Mouse (Mus musculus): ENCODE data around the gene Ttyh3.

Ttyh3 gene

DNA sequence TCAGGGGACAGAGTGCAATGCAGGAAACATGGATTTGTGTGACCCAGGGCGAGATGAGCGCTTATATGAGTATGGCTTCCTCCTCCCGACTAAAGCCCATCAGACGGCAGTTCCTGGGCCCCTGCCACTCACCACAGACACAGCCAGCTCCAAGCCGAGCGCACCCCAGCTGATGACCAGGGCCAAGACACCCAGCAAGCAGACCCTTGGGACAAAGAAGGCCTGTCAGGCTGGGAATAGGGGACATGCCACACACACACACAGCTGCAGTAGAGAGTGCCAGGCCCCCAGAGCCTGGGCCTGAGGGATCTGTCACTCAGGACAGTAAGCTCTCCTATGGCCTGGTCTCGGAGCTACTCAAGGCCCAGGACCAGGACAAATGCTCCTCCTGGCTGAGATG is 15.4 kb downstream of the Ttyh3 start:
- 52% methylated on average over 7 of the region's 7 CpGs for WGBS

DNA sequence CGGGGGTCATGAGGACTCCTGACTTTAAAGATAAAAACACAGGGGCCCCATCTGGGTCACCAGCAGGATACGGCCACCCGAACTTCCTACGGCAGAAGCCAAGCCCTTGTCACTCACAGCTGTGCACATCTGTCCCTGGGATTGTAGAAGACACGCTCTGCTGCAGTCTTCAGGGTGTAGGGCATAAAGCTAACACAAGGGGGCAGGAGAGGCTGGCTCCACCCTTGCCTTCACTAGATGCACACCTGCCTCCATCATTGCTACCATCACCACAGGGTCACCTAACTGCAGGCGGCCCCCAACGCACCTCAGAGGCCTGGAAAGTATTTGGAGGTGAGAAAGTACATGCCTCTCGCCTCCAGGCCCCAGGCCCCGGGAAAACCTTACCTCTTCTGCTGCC is 19.8 kb downstream of the Ttyh3 start:
- 94% methylated on average over 9 of the region's 9 CpGs for WGBS

GRCm38 (mm10) chr5:140627580-140627979 is 21.3 kb downstream of the Ttyh3 start:
- 90% methylated on average over 5 of the region's 5 CpGs for WGBS

DNA sequence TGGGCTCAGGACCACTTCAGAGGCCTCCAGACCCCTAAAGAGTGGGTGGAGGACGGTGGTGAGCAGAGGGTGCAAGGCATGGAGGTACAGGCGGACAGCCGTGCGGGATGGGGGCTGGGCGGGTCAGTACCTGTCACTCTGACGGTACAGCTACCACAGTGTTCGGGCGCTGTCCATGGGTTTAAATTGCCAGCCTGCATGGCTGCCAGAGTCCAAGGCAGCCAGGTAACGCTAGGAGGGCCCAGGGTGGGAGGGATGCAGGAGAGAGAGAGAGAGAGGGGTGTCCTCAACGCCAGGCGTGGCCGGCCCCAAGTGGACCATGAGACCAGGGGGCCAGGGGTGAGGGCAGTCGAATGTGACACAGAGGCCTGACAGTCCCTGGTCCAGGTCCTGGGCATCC is 23.9 kb downstream of the Ttyh3 start:
- WGBS: 90% methylated on average over 13 of the region's 13 CpGs

GRCm38 (mm10) chr5:140624238-140624637 is 24.6 kb downstream of the Ttyh3 start:
- 86% methylated on average over 5 of the region's 5 CpGs for WGBS

DNA sequence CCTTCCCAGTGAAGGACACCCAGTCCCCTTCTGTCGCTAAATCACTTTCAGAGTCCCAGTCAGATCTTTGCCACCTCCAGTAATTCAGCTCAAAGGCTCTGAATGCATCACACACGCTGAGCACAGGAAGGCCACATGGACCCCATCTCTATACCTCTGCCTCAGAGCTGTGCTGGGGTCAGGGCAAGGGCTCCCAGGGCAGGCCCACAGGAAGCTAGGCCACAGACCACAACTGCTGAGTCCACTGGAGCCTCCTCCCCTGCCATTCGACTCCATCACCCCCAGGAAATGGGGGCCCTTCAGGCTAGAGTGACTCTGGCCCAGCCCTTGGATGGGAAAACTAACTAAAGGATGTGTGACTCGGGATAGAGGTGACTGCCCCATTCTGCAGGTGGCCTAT is 25.0 kb downstream of the Ttyh3 start:
- WGBS: 67% methylated on average over 4 of the region's 4 CpGs

GRCm38 (mm10) chr5:140622978-140623670 is 25.7 kb downstream of the Ttyh3 start:
- 90% methylated on average over 23 of the region's 23 CpGs for WGBS

DNA sequence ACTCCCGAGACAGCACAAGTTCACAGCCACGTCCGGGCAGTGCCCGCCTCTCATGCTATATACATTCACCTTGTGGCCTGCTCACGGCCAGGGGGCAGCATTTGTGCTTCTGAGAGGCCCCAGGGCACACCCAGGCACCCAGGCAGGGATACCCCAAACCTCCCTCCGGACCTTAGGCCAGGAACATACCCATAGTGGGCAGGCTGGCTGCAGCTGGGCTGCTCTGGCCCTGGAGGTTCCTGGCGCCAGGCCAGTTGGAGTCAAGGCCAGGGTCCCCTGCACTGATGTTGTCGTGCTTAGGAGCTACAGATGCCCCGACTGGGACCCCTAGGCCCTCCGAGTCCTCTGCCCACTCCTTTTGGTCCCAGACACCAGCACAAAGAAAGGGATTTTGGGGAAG is 27.3 kb downstream of the Ttyh3 start:
- WGBS: 61% methylated on average over 10 of the region's 10 CpGs

DNA sequence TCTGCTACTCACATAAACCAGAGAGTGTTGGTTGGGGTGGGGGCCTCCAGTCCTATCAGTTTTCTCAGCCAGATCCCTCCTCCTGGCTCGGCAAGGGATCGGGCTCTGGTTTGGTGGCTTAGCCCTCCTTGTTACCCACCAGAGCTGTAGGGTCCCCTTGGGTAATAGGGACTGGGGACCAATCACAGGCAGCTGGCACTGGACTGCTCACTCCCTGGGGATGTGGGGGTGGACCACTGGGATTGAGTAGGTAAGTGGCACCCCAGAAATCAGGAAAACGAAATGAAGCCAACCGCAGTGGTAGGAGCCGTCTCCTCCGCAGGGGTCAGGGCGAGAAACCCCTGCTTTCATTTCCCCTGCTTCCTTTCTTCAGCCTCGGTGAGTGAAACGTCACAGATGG is 27.7 kb downstream of the Ttyh3 start:
- WGBS: 62% methylated on average over 9 of the region's 9 CpGs

DNA sequence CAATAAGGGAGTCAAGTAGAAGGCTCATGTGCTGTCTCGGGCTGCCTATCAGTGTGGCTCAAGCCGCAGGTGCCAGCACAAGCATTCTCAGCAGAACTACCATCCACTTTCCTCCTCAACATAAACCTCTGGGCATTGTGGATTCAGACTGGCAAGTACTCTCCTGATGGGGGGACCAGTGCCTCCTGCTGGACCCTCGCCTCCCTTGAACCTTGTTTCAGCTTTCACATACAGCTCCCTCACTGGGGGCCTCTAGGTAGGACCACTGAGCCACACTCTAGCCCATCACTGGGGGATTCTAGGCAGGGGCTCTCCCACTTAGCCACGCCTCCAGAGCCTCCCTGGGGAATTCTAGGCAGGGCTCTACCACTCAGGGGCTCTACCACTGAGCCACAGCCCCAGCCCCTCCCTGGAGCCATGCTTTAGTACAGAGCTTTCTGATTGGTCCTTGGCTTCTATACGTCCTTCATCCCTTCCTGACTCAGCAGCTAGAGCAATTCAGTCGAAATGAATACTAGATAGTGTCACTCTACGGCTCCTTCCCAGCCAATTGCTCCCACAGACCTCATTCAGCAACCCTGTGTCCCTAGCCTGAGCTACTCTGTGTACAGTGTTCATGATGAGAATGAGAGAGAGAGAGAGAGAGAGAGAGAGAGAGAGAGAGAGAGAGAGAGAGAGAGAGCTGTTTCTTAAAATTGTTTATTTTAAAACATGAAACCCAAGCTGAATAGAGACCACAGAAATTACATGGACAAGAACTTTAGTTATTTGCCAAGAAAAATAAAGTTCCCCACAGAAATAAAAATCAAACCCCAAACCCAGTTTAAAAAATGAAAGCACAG is 28.7 kb downstream of the Ttyh3 start:
- WGBS: 35% methylated on average over 7 of the region's 7 CpGs

DNA sequence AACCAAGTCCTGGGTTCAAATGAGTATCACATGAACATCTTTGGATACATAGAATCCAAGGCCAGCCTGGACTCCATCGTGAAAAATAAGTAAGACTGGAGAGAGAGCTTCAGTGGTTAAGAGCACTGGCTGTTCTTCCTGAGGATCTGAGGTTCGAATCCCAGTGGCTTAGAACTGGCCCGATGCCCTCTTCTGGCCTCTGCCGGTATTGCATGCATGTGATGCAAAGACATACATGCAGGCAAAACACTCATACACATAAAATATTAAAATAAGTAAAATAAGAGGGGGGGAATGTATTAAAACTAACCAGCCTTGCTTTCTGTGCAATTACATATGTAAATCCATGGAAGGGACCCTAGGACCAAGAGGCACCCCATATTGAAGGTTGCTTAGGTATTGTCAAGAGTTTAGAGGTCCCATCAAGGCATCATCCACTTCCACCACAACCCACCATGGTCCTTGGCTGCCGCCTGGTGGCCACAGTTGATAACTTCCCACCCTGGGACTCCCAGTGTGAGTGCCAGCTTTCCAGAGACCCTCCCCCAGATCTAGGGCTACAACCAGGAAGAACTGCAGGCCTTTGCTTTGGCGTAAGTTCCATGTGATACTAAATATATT is 29.6 kb downstream of the Ttyh3 start:
- 10% methylated on average over 6 of the region's 6 CpGs for WGBS

DNA sequence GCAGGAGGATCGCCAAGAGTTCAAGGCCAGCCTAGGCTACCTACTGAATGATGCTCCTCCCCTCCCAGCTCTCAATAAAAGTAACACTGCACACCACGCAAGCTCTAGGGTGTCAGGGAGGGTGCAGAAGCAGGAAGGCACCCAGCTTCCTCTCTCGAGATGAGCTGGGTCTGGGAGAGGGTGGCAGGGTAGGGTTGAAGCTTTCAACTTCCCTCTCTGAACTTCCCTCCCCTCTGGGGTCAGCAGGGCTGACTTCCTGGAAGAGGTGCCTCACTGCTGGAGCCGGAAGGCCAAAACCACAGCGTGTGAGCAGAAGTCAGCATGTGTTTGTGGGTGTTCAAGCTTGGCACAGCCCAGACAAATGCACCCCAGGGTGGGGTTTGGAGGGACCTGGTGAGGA is 31.1 kb downstream of the Ttyh3 start:
- 58% methylated on average over 5 of the region's 5 CpGs for WGBS

DNA sequence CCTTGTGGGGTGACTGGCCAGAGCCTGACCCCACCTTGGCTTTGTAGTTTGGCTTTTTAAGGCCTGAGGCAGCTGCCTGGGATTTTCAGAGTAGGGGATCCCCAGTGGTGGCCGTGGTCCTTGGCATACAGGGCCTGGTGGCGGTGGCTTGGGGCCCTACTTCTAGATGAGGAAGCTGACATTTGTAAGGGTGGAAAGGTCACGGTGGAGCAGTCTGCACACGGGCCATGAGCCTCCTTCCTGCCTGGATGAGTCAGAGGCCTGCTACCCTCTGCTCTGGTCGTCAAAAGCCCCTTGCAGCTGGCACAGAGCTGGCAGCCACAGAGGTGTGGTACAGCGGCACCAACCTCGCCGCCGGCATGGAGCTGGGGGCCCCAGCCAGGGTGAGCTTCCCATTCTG is 32.1 kb downstream of the Ttyh3 start:
- WGBS: 75% methylated on average over 9 of the region's 9 CpGs

DNA sequence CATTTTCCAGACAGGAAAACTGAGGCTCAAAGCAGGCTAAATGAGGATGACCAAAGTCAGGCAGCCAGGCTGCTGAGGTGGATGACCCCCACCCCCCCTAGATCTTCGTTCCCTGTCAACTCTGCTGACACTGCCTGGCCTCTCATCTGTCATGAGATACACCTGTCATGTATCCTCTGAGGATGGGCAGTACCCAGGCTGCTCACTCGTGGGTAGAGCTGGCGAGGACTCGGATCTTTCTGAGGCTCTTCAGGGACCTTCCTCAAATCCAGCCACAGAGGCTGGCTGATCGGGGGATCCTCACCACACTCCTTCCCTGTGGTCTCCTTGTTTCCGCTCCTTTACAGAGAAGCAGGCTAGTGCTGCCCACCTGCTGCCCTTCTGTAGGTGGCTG is 32.7 kb downstream of the Ttyh3 start:
- WGBS: 85% methylated on average over 6 of the region's 6 CpGs

GRCm38 (mm10) chr5:140615321-140616109 is 33.3 kb downstream of the Ttyh3 start:
- 61% methylated on average over 10 of the region's 10 CpGs for WGBS

- WGBS: 83% methylated on average over 4 of the region's 4 CpGs
Observed at GRCm38 (mm10) chr5:140614837-140615236, 34.0 kb downstream of the Ttyh3 start.

DNA sequence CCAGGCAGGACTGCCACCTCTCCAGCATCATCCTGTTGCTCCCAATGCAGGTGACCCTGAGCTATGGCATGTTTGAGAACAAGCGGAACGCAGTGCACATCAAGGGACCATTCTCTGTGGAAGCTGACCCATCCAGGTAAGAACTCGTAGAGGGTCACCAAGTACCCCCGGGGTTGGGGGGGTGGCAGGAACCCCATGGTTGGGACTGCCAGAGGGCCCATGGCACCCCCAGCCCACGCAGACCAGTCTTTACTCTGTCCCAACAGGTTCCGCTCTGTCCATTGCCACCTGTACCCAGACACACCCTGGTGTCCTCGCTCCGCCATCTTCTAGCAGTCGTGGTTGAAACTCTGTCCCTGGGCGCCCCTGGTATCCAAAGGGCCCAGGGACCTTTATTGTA is 34.7 kb downstream of the Ttyh3 start:
- WGBS: 94% methylated on average over 10 of the region's 10 CpGs

DNA sequence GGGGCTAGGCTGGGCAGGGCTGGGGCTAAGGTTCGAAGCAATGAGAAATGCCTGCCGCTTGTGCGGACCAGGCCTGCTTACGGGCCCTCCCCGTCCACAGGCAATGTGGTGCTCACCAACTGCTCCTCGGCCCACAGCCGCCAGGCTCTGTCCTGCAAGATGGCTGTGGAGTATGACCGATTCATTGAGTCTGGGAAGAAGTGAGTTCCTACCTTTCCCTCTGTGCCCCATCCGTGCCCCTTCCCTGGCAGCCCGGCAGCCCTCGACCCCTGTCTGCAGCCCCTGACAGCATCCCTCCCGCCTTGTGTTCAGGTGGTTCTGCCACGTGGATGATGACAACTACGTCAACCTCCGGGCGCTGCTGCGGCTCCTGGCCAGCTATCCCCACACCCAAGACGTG is 36.6 kb downstream of the Ttyh3 start:
- WGBS: 70% methylated on average over 18 of the region's 18 CpGs

- 40% methylated on average over 15 of the region's 15 CpGs for WGBS
Observed at GRCm38 (mm10) chr5:140611611-140612185, 37.1 kb downstream of the Ttyh3 start.

- 11% methylated on average over 21 of the region's 21 CpGs for WGBS
Observed at GRCm38 (mm10) chr5:140611021-140611583, 37.7 kb downstream of the Ttyh3 start.

GRCm38 (mm10) chr5:140610273-140611011 is 38.4 kb downstream of the Ttyh3 start:
- 7% methylated on average over 30 of the region's 30 CpGs for WGBS
